Mouse (Mus musculus) liver, embryonic 11.5 days (tissue): ENCODE results near the gene Olfr204. TPM values are rescaled to one million over a fixed set of nuclear protein-coding genes. Genes with fewer than 3 reads are reported as not detected.
A peak's percentile ranks its signal among the peaks of the same experiment; 100 is the strongest.
"Not testable (repeated sequence)": the region's sequence is repeated elsewhere in the genome, so short reads cannot be mapped to it uniquely, and the experiment has no call there.

Source experiments
- ATAC-seq: fragments of 200-750 bp; cut with Nextera tagmentation; replicated peaks from 2 replicates; pipeline ENCODE4 v1.8.0; 2017; ENCODE audit warnings: moderate number of reproducible peaks, mild to moderate bottlenecking, moderate TSS enrichment, moderate library complexity; ENCODE audit not compliant: low FRiP score
- DNase-seq: peaks from one replicate; pipeline ENCODE4 v3.0.0-alpha.2; 2017; ENCODE audit warnings: low spot score
- H3K27ac ChIP-seq: fragments of 300-500 bp; sonication (generic); 2 replicates; pipeline ENCODE4 v1.5.1; 2014; ENCODE audit warnings: mild to moderate bottlenecking, low read depth, low read length, control low read depth
- H3K27me3 ChIP-seq: fragments of 300-500 bp; sonication (generic); replicated peaks from 2 replicates; pipeline ENCODE4 v1.6.1; 2014; ENCODE audit warnings: low read length, mixed read lengths; ENCODE audit not compliant: control insufficient read depth, insufficient read depth
- H3K36me3 ChIP-seq: fragments of 300-500 bp; sonication (generic); 2 replicates; pipeline ENCODE4 v1.6.1; 2014; ENCODE audit warnings: mild to moderate bottlenecking, low read length, moderate library complexity, mixed read lengths; ENCODE audit not compliant: control insufficient read depth, insufficient read depth
- H3K4me1 ChIP-seq: fragments of 300-500 bp; sonication (generic); replicated peaks from 2 replicates; pipeline ENCODE4 v1.6.1; 2014; ENCODE audit warnings: low read length, mixed read lengths; ENCODE audit not compliant: control insufficient read depth, insufficient read depth
- H3K4me2 ChIP-seq: fragments of 300-500 bp; sonication (generic); 2 replicates; pipeline ENCODE4 v1.6.1; 2014; ENCODE audit warnings: mild to moderate bottlenecking, control low read depth, moderate library complexity
- H3K4me3 ChIP-seq: fragments of 300-500 bp; sonication (generic); 2 replicates; pipeline ENCODE4 v1.5.1; 2014; ENCODE audit warnings: low read depth, low read length, control low read depth
- H3K9ac ChIP-seq: fragments of 300-500 bp; sonication (generic); 2 replicates; pipeline ENCODE4 v1.6.1; 2014; ENCODE audit warnings: low read depth, low read length, control low read depth
- H3K9me3 ChIP-seq: fragments of 300-500 bp; sonication (generic); 2 replicates; pipeline ENCODE4 v1.6.1; 2016; ENCODE audit warnings: low read length, inconsistent platforms, mixed read lengths; ENCODE audit not compliant: control insufficient read depth
- WGBS: fragments of 180-500 bp; shearing (Covaris S2); extraction: QIAGEN DNeasy Blood & Tissue Kit; methylation state at CpG from one replicate; pipeline ENCODE4 v1.1.7; 2014; 5-methylcytosine and 5-hydroxymethylcytosine counted together
- polyA plus RNA-seq: library from polyadenylated mRNA; unstranded; fragments of >200 nt; fragmentation: Nextera tagmentation; extraction: Ambion mirVana; gene quantifications from 2 replicates; pipeline ENCODE4 v1.2.1, GENCODE M21; 2014

Gene Olfr204
- polyA plus RNA-seq, 1 experiment from 2014 or later: not detected

DNA sequence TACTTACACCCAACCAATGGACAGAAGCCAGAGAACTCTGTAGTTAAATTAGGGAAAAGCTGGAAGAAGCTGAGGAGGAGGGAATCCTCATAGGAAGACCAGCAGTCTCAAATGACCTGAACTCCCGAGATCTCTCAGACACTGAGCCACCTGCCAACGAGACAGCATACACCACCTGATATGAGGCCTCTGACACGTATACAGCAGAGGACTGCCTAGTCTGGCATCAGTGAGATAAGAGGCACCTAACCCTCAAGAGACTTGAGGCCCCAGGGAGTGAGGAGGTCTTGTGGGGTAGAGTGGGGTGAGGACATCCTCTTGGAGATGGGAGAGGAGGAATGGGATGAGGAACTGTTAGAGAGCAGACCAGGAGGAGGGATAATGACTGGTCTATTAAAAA, 37.5 kb downstream of the Olfr204 start:
- Histone ChIP-seq H3K27me3 (no peaks in the 10 kb centered on the region), H3K4me3 (no peak overlapping the region), H3K4me2 (no peak overlapping the region), H3K4me1 (no peaks in the 10 kb centered on the region), H3K9me3 (no peaks in the 10 kb centered on the region), H3K36me3 (no peaks in the 10 kb centered on the region), H3K9ac (no peak overlapping the region), H3K27ac (no peak overlapping the region)
- peak; percentile 88 for ATAC-seq
- DNase-seq: no peak
- WGBS: 56% methylated on average over 3 of the region's 3 CpGs

DNA sequence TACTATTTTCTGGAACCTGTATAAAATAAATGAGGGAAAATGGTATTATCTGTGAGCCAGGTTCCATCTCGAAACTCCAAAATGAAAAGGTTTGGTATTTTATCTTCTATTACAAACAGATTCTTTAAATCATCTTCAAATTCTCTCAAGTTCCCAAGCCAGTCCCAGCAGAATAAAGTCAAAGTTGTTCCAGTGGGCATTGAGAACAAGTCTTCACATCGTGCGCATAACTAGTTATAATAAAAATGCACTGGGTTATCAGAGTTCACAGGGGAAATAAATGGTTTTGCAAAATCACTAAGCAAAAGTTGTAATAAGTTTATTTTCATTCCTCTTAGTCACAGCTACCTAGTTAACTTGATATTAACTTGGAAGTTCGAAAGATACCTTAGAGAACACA, 45.5 kb downstream of the Olfr204 start, which contains the start of gene Olfr201:
TSS of gene Olfr201 (minus strand) at position 101 of the 400 bp plus-strand sequence.
- not testable (repeated sequence) for DNase-seq, H3K9me3 ChIP-seq, H3K27me3 ChIP-seq, ATAC-seq, H3K9ac ChIP-seq, H3K36me3 ChIP-seq, H3K4me2 ChIP-seq, H3K27ac ChIP-seq, H3K4me1 ChIP-seq, H3K4me3 ChIP-seq
- WGBS: 79% methylated on average over 4 of the region's 4 CpGs

DNA sequence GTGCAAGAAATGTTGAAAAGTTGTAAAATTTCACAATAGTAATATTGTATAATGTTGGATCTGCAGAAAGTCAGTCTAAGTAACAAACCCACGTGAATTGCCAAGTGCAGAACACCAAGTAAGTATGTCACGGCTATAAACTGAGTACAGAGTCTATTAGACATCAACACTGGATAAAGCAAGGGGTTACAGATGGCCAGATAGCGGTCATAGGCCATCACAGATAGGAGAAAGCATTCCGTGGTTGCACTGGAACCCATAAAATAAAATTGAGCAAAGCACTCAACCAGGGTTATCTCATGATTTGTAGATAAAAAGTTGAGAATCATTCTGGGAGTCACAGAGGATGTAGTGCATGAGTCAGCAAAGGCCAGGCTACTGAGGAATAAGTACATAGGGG, 49.0 kb downstream of the Olfr204 start:
- WGBS: 70% methylated on average over 4 of the region's 4 CpGs

More for the DNA sequence above, 49.0 kb downstream of the Olfr204 start:
- DNase-seq, H3K4me1 ChIP-seq, H3K9me3 ChIP-seq, H3K4me3 ChIP-seq, H3K27ac ChIP-seq, H3K36me3 ChIP-seq, H3K27me3 ChIP-seq, ATAC-seq, H3K4me2 ChIP-seq, H3K9ac ChIP-seq: not testable (repeated sequence)

Other genes with a start within 250 kb of the Olfr204 start
- gene Olfr190, start 240.2 kb downstream of the Olfr204 start, polyA plus RNA-seq: not detected in 2 replicates
- gene Olfr191, start 228.4 kb downstream of the Olfr204 start, polyA plus RNA-seq: not detected in 2 replicates
- not detected in 2 replicates for gene Olfr193, start 206.4 kb downstream of the Olfr204 start, polyA plus RNA-seq
- gene Olfr194, start 197.2 kb downstream of the Olfr204 start, polyA plus RNA-seq: not detected in 2 replicates
- gene Olfr195, start 171.2 kb downstream of the Olfr204 start, polyA plus RNA-seq: not detected in 2 replicates
- gene Olfr196, start 147.8 kb downstream of the Olfr204 start, polyA plus RNA-seq: not detected in 2 replicates
- gene Olfr198, start 114.7 kb downstream of the Olfr204 start, polyA plus RNA-seq: not detected in 2 replicates
- gene Olfr199, start 98.5 kb downstream of the Olfr204 start, polyA plus RNA-seq: not detected in 2 replicates
- not detected in 2 replicates for gene Olfr201, start 45.6 kb downstream of the Olfr204 start, polyA plus RNA-seq
- not detected in 2 replicates for gene Olfr202, start 31.5 kb downstream of the Olfr204 start, polyA plus RNA-seq
- not detected in 2 replicates for gene Olfr203, start 19.4 kb downstream of the Olfr204 start, polyA plus RNA-seq
- not detected in 2 replicates for gene Olfr205, start 12.9 kb upstream of the Olfr204 start, polyA plus RNA-seq
- gene Olfr206, start 31.0 kb upstream of the Olfr204 start, polyA plus RNA-seq: not detected in 2 replicates
- gene Olfr209, start 45.7 kb upstream of the Olfr204 start, polyA plus RNA-seq: not detected in 2 replicates
- gene Gabrr3, start 89.1 kb upstream of the Olfr204 start, polyA plus RNA-seq: not detected in 2 replicates
- 39.4 and 44.6 TPM in 2 replicates for gene Riox2, start 153.5 kb upstream of the Olfr204 start, polyA plus RNA-seq